Mouse (Mus musculus) lung, embryonic 16.5 days (tissue): ENCODE measurements around the gene Prtg. TPM values are rescaled to one million over a fixed set of nuclear protein-coding genes. Genes with fewer than 3 reads are reported as not detected.

Source experiments
- ATAC-seq: fragments of 200-750 bp; cut with Nextera tagmentation; 2 replicates; pipeline ENCODE4 v1.8.0; 2017; ENCODE audit warnings: low read depth, mild to moderate bottlenecking, moderate library complexity
- H3K27ac ChIP-seq: fragments of 300-500 bp; sonication (generic); 2 replicates; pipeline ENCODE4 v1.5.1; 2014; ENCODE audit warnings: mild to moderate bottlenecking, control low read depth, low read length
- H3K27me3 ChIP-seq: fragments of 300-500 bp; sonication (generic); 2 replicates; pipeline ENCODE4 v1.6.1; 2014; ENCODE audit warnings: low read depth, low read length, mixed read lengths; ENCODE audit not compliant: control insufficient read depth, insufficient read depth
- H3K36me3 ChIP-seq: fragments of 300-500 bp; sonication (generic); 2 replicates; pipeline ENCODE4 v1.6.1; 2014; ENCODE audit warnings: low read length; ENCODE audit not compliant: control insufficient read depth, insufficient read depth
- H3K4me1 ChIP-seq: fragments of 300-500 bp; sonication (generic); replicated peaks from 2 replicates; pipeline ENCODE4 v1.6.1; 2014; ENCODE audit warnings: low read length, mixed read lengths; ENCODE audit not compliant: control insufficient read depth, insufficient read depth
- H3K4me2 ChIP-seq: fragments of 300-500 bp; sonication (generic); 2 replicates; pipeline ENCODE4 v1.6.1; 2014; ENCODE audit warnings: low read depth, low read length, control low read depth
- H3K4me3 ChIP-seq: fragments of 300-500 bp; sonication (generic); 2 replicates; pipeline ENCODE4 v1.5.1; 2014; ENCODE audit warnings: mild to moderate bottlenecking, low read length, control low read depth
- H3K9ac ChIP-seq: fragments of 300-500 bp; sonication (generic); 2 replicates; pipeline ENCODE4 v1.6.1; 2014; ENCODE audit warnings: low read length, control low read depth
- H3K9me3 ChIP-seq: fragments of 300-500 bp; sonication (generic); 2 replicates; pipeline ENCODE4 v1.6.1; 2016; ENCODE audit warnings: low read length; ENCODE audit not compliant: control insufficient read depth
- WGBS: fragments of 180-500 bp; shearing (Covaris S2); extraction: QIAGEN DNeasy Blood & Tissue Kit; methylation state at CpG from one replicate; pipeline ENCODE4 v1.1.7; 2014; 5-methylcytosine and 5-hydroxymethylcytosine counted together
- polyA plus RNA-seq: library from polyadenylated mRNA; unstranded; fragments of >200 nt; fragmentation: Nextera tagmentation; extraction: Ambion mirVana; gene quantifications from 2 replicates; pipeline ENCODE4 v1.2.1, GENCODE M21; 2015

The Prtg gene
- polyA plus RNA-seq, 1 experiment from 2014 or later, result 0.34 TPM

DNA sequence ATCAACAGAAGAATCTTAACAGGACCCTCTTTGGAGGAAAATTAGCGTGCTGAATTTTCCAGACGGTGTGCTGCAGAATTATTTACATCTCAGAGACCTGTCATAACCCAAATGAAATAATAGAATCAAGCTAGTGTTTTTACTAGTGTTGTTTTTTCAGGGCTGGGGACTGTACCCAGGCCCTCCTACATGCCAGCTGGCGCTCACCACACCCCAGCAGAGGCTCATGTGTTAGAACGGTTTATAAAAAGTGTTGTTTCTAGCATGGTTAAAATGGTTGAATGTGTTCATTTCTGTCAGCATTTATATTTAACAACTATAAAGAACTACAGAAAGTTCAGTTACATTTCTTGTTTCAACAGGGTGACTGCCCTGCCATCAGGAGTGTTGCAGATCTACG lies 37.8 kb downstream of the Prtg start:
- Histone ChIP-seq H3K36me3 (no peaks in the 10 kb centered on the region), H3K9ac (no peak overlapping the region), H3K9me3 (no peaks in the 10 kb centered on the region), H3K27me3 (no peaks in the 10 kb centered on the region), H3K4me2 (no peak overlapping the region), H3K27ac (no peak overlapping the region), H3K4me1 (no peaks in the 10 kb centered on the region), H3K4me3 (no peak overlapping the region)
- ATAC-seq, result no peak
- WGBS, result 85% methylated on average over 5 of the region's 5 CpGs

DNA sequence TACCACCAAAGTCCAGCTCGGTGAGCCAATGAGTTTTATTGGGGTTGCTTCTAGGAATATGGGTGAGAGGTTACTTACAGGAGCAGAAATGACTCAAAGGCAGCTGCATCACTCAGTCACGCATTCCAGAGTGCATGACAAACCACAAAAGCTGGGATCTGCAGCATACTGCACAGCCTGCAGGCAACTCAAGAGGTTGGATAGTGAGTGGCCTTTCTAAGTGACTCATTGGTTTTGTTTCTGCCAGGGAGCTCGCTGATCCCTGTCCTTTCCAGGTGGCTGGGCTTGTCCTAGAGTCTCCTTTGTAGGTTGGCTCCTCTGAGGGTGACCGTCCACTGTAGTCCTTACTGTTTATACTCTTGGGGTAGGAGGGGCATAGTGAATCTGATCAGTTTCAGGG lies 39.5 kb downstream of the Prtg start:
- no peak for ATAC-seq
- Histone ChIP-seq H3K36me3 (no peaks in the 10 kb centered on the region), H3K4me2 (no peak overlapping the region), H3K9me3 (no peaks in the 10 kb centered on the region), H3K4me3 (no peak overlapping the region), H3K4me1 (no peaks in the 10 kb centered on the region), H3K27ac (no peak overlapping the region), H3K27me3 (no peaks in the 10 kb centered on the region), H3K9ac (no peak overlapping the region)
- 77% methylated on average over 4 of the region's 4 CpGs for WGBS

DNA sequence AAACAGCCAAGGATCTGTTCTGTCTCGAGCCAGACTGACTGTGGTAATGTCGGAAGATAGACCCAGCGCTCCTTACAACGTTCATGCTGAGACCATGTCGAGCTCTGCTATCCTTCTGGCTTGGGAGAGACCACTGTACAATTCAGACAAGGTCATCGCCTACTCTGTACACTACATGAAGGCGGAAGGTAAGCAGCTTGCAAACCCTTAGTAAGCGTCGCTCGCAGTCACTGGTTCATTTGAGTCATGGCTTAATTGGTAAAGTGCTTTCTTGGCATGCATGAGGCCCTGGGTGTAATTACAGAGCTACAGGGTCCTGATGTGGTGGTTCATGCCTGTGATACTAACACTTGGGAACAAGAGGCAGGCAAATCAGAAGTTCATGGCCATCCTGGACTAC lies 44.9 kb downstream of the Prtg start:
- Histone ChIP-seq H3K36me3 (no peaks in the 10 kb centered on the region), H3K27ac (no peak overlapping the region), H3K27me3 (no peaks in the 10 kb centered on the region), H3K4me2 (no peak overlapping the region), H3K9me3 (no peaks in the 10 kb centered on the region), H3K9ac (no peak overlapping the region), H3K4me1 (no peaks in the 10 kb centered on the region; the same call in 1 of the 2 replicates), H3K4me3 (no peak overlapping the region)
- ATAC-seq, result no peak
- 97% methylated on average over 10 of the region's 10 CpGs for WGBS

- 80% methylated on average over 5 of the region's 5 CpGs for WGBS
- H3K27me3 ChIP-seq, result no peaks in the 10 kb centered on the region
- no peak overlapping the region for H3K4me2 ChIP-seq
- H3K4me1 ChIP-seq, result no peaks in the 10 kb centered on the region; the same call in 1 of the 2 replicates
- H3K36me3 ChIP-seq, result no peaks in the 10 kb centered on the region
- H3K9ac ChIP-seq, result no peak overlapping the region
- no peak overlapping the region for H3K4me3 ChIP-seq
- no peaks in the 10 kb centered on the region for H3K9me3 ChIP-seq
- H3K27ac ChIP-seq, result no peak overlapping the region
- no peak for ATAC-seq
Measured at GRCm38 (mm10) chr9:72851979-72852378, 45.3 kb downstream of the Prtg start.

DNA sequence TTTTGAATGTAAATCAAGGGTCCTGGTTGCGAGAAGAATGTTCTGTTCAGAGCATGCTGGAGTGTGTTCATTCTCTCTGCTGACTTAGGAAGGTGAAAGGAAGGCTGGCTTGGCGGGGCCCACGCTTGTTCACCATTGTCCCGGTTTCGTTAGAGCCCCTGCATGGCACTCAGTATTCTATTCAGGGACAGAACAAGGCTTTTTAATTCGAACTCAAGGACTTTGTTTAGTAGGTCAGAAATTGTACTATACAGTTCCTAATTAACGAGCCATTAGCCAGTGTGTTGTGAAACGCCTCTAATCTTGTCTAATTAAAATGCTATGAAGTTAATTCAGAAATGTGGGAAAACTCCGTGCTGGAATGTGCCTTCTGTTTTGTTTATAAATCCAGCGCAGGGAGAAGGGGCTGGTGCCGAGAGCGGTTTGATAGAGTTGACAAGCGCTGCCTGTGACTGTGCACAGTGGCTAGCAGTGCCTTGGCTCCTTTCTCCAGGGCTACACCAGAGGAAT lies 47.1 kb downstream of the Prtg start:
- H3K9me3 ChIP-seq, result no peaks in the 10 kb centered on the region
- H3K9ac ChIP-seq, result no peak overlapping the region
- H3K4me1 ChIP-seq, result no peaks in the 10 kb centered on the region; the same call in 1 of the 2 replicates
- no peak overlapping the region for H3K4me2 ChIP-seq
- no peak overlapping the region for H3K27ac ChIP-seq
- WGBS, result 45% methylated on average over 13 of the region's 13 CpGs
- H3K4me3 ChIP-seq, result no peak overlapping the region
- H3K27me3 ChIP-seq, result no peaks in the 10 kb centered on the region
- no peaks in the 10 kb centered on the region for H3K36me3 ChIP-seq
- ATAC-seq, result peak; percentile 60

GRCm38 (mm10) chr9:72856721-72857120 lies 50.0 kb downstream of the Prtg start:
- 93% methylated on average over 24 of the region's 24 CpGs for WGBS

DNA sequence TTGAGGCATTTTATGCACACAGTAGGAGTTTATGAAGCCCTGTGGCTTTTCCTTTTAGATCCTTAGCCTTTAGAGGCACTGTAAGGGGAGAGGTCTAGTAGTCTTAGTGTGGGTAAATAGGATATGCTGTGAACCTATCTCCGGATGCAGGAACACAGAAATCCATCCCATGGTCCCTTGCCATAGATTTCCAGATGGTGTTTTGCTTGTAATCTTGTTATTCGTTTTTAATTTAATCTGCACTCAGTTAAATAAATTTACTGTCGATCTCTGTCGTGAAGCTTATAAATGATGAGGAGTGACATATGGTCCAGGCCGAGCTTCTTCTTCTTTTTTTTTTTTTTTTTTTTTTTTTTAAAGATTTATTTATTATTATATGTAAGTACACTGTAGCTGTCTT lies 54.1 kb downstream of the Prtg start:
- ATAC-seq, result no peak
- 60% methylated on average over 5 of the region's 5 CpGs for WGBS

More at GRCm38 (mm10) chr9:72856721-72857120, 50.0 kb downstream of the Prtg start:
- no peaks in the 10 kb centered on the region for H3K27me3 ChIP-seq
- no peak overlapping the region for H3K4me3 ChIP-seq
- no peak overlapping the region for H3K27ac ChIP-seq
- H3K4me1 ChIP-seq, result no peaks in the 10 kb centered on the region; the same call in 1 of the 2 replicates
- H3K9me3 ChIP-seq, result no peaks in the 10 kb centered on the region
- no peaks in the 10 kb centered on the region for H3K36me3 ChIP-seq
- H3K9ac ChIP-seq, result no peak overlapping the region
- no peak for ATAC-seq
- H3K4me2 ChIP-seq, result no peak overlapping the region

GRCm38 (mm10) chr9:72861235-72861634 lies 54.6 kb downstream of the Prtg start:
- Histone ChIP-seq H3K9ac (no peak overlapping the region), H3K36me3 (no peaks in the 10 kb centered on the region), H3K27me3 (no peaks in the 10 kb centered on the region), H3K27ac (no peak overlapping the region), H3K9me3 (no peaks in the 10 kb centered on the region), H3K4me2 (no peak overlapping the region), H3K4me1 (no peaks in the 10 kb centered on the region), H3K4me3 (no peak overlapping the region)
- ATAC-seq, result no peak
- WGBS, result 85% methylated on average over 10 of the region's 10 CpGs

More for the DNA sequence above, 54.1 kb downstream of the Prtg start:
- no peak overlapping the region for H3K9ac ChIP-seq
- no peaks in the 10 kb centered on the region for H3K9me3 ChIP-seq
- H3K27ac ChIP-seq, result no peak overlapping the region
- no peaks in the 10 kb centered on the region for H3K36me3 ChIP-seq
- H3K4me3 ChIP-seq, result no peak overlapping the region
- H3K27me3 ChIP-seq, result no peaks in the 10 kb centered on the region
- no peaks in the 10 kb centered on the region for H3K4me1 ChIP-seq
- no peak overlapping the region for H3K4me2 ChIP-seq

GRCm38 (mm10) chr9:72862186-72862585 lies 55.5 kb downstream of the Prtg start:
- H3K36me3 ChIP-seq, result no peaks in the 10 kb centered on the region
- no peak overlapping the region for H3K27ac ChIP-seq
- no peaks in the 10 kb centered on the region for H3K4me1 ChIP-seq
- 75% methylated on average over 11 of the region's 11 CpGs for WGBS
- no peaks in the 10 kb centered on the region for H3K9me3 ChIP-seq
- no peaks in the 10 kb centered on the region for H3K27me3 ChIP-seq
- ATAC-seq, result no peak
- no peak overlapping the region for H3K4me2 ChIP-seq
- H3K9ac ChIP-seq, result no peak overlapping the region
- H3K4me3 ChIP-seq, result no peak overlapping the region

DNA sequence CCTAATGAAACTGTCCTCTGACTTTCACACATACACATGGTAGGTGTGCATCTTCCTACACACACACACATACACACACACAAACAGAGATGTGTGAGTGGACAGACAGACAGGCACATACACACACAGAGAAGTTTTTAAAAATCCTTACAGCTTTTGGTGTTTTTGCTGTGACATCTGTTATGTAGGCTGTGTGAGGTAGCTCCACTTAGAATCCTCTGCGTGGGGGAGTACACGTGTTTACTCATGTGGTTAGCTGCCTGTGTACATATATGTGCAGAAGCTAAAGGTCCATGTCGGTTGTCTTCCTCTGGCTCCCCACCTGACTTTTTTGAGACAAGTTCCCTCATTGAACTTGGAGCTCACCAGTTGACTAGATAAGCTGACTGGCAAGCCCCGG lies 56.3 kb downstream of the Prtg start:
- Histone ChIP-seq H3K36me3 (no peaks in the 10 kb centered on the region), H3K4me2 (no peak overlapping the region), H3K9me3 (no peaks in the 10 kb centered on the region), H3K4me3 (no peak overlapping the region), H3K9ac (no peak overlapping the region), H3K27ac (no peak overlapping the region), H3K4me1 (no peaks in the 10 kb centered on the region), H3K27me3 (no peaks in the 10 kb centered on the region)
- no peak for ATAC-seq
- 81% methylated on average over 4 of the region's 4 CpGs for WGBS
